Mouse (Mus musculus) CH12.LX (cell line): ENCODE data around the gene Fez1. TPM values are rescaled to one million over a fixed set of nuclear protein-coding genes. Genes with fewer than 3 reads are reported as not detected.

Experiments used
- DNase-seq: peaks from one replicate; pipeline ENCODE4 v3.0.0-alpha.2; 2013; ENCODE audit errors: extremely low read depth
- H3K27ac ChIP-seq: 2 replicates; pipeline ENCODE4 v1.5.1; 2012; ENCODE audit warnings: low read depth, mild to moderate bottlenecking, control low read depth, moderate library complexity; ENCODE audit not compliant: insufficient read depth
- H3K27me3 ChIP-seq: replicated peaks from 2 replicates; pipeline ENCODE3; 2012; ENCODE audit warnings: inconsistent platforms
- H3K36me3 ChIP-seq, 2 experiments: replicated peaks in 1 of 2; 2 replicates each; pipeline versions ENCODE3 to v1.6.1; 2012; ENCODE audit warnings: inconsistent platforms in 1 of 2, low read length in 1 of 2, mild to moderate bottlenecking in 1 of 2, mixed read lengths in 1 of 2, moderate library complexity in 1 of 2; ENCODE audit not compliant: control insufficient read depth in 1 of 2, insufficient read depth in 1 of 2
- H3K4me1 ChIP-seq, 2 experiments: 2 replicates each; pipeline ENCODE4 v1.6.1; 2012; ENCODE audit warnings: inconsistent platforms in 1 of 2, moderate library complexity in 1 of 2; ENCODE audit not compliant: insufficient read depth in 2 of 2, control insufficient read depth in 1 of 2
- H3K4me2 ChIP-seq: 2 replicates; pipeline ENCODE4 v1.6.1; 2012; ENCODE audit warnings: low read depth, mild to moderate bottlenecking, control low read depth; ENCODE audit not compliant: poor library complexity, insufficient read depth, severe bottlenecking
- H3K4me3 ChIP-seq, 3 experiments: fragments of 150-350 bp in 1 of 3; sonication (generic) in 1 of 3; replicated peaks in 1 of 3; 2 replicates each; pipeline versions ENCODE3 to v1.5.1; 2011 to 2012; ENCODE audit warnings: low read depth in 2 of 3, low read length in 2 of 3, mild to moderate bottlenecking in 2 of 3, moderate library complexity in 2 of 3, control low read depth in 1 of 3, improper control_type of control experiment in 1 of 3, inconsistent platforms in 1 of 3, mixed read lengths in 1 of 3; ENCODE audit not compliant: poor library complexity in 1 of 3
- H3K79me2 ChIP-seq: replicated peaks from 2 replicates; pipeline ENCODE4 v1.6.1; 2012; ENCODE audit warnings: mild to moderate bottlenecking, moderate library complexity; ENCODE audit not compliant: control insufficient read depth, poor library complexity, insufficient read depth, severe bottlenecking; ENCODE audit errors: extremely low read depth
- H3K9ac ChIP-seq: 2 replicates; pipeline ENCODE4 v1.6.1; 2012; ENCODE audit warnings: low read depth, mild to moderate bottlenecking, control low read depth, moderate library complexity; ENCODE audit not compliant: insufficient read depth
- H3K9me3 ChIP-seq: replicated peaks from 2 replicates; pipeline ENCODE3; 2012; ENCODE audit warnings: low read length, inconsistent platforms, mixed read lengths
- BHLHE40 ChIP-seq: IDR thresholded peaks from 2 replicates; pipeline ENCODE4 v1.6.1; 2011; ENCODE audit warnings: mild to moderate bottlenecking, low read depth, low read length, improper control_type of control experiment
- CHD1 ChIP-seq: IDR thresholded peaks from 2 replicates; pipeline ENCODE4 v1.6.1; 2012; ENCODE audit warnings: low read depth, low read length, improper control_type of control experiment, inconsistent platforms
- EP300 ChIP-seq: IDR thresholded peaks from 2 replicates; pipeline ENCODE4 v1.6.1; 2011; ENCODE audit warnings: low read length, improper control_type of control experiment
- GABPA ChIP-seq: IDR thresholded peaks from 2 replicates; pipeline ENCODE4 v1.6.1; 2012; ENCODE audit warnings: low read depth, low read length, improper control_type of control experiment, inconsistent platforms; ENCODE audit not compliant: insufficient replicate concordance
- JUN ChIP-seq: IDR thresholded peaks from 2 replicates; pipeline ENCODE4 v1.6.1; 2011; ENCODE audit warnings: low read depth, mild to moderate bottlenecking, low read length, improper control_type of control experiment, moderate library complexity; ENCODE audit not compliant: insufficient read depth
- JUND ChIP-seq: conservative IDR thresholded peaks from 2 replicates; pipeline ENCODE4 v1.6.1; 2011; ENCODE audit warnings: low read depth, low read length, improper control_type of control experiment
- MAFK ChIP-seq: IDR thresholded peaks from 2 replicates; pipeline ENCODE4 v1.6.1; 2011; ENCODE audit warnings: low read length, improper control_type of control experiment; ENCODE audit not compliant: insufficient replicate concordance
- MAX ChIP-seq: IDR thresholded peaks from 2 replicates; pipeline ENCODE4 v1.6.1; 2011; ENCODE audit warnings: low read length, improper control_type of control experiment
- MAZ ChIP-seq: IDR thresholded peaks from 2 replicates; pipeline ENCODE4 v1.6.1; 2012; ENCODE audit warnings: low read depth, mild to moderate bottlenecking, inconsistent platforms, low read length, improper control_type of control experiment, moderate library complexity
- MYC ChIP-seq: IDR thresholded peaks from 2 replicates; pipeline ENCODE4 v1.6.1; 2011; ENCODE audit warnings: low read depth, mild to moderate bottlenecking, improper control_type of control experiment, low read length
- NRF1 ChIP-seq: IDR thresholded peaks from 2 replicates; pipeline ENCODE4 v1.6.1; 2014; ENCODE audit warnings: low read depth, mild to moderate bottlenecking, inconsistent platforms, low read length, improper control_type of control experiment, moderate library complexity
- POLR2AphosphoS2 ChIP-seq: IDR thresholded peaks from 2 replicates; pipeline ENCODE4 v1.6.1; 2011; ENCODE audit warnings: low read depth, low read length, improper control_type of control experiment
- RAD21 ChIP-seq: IDR thresholded peaks from 2 replicates; pipeline ENCODE4 v1.6.1; 2011; ENCODE audit warnings: low read depth, mild to moderate bottlenecking, low read length, improper control_type of control experiment, moderate library complexity
- RCOR1 ChIP-seq: conservative IDR thresholded peaks from 2 replicates; pipeline ENCODE4 v1.6.1; 2012; ENCODE audit warnings: low read depth, mild to moderate bottlenecking, inconsistent platforms, low read length, improper control_type of control experiment
- SIN3A ChIP-seq: IDR thresholded peaks from 2 replicates; pipeline ENCODE4 v1.6.1; 2012; ENCODE audit warnings: low read length, improper control_type of control experiment, inconsistent platforms
- TCF12 ChIP-seq: IDR thresholded peaks from 2 replicates; pipeline ENCODE4 v1.6.1; 2014; ENCODE audit warnings: low read depth, mild to moderate bottlenecking, inconsistent platforms, low read length, improper control_type of control experiment
- UBTF ChIP-seq: IDR thresholded peaks from 2 replicates; pipeline ENCODE4 v1.6.1; 2012; ENCODE audit warnings: low read depth, mild to moderate bottlenecking, inconsistent platforms, low read length, improper control_type of control experiment, moderate library complexity
- ZC3H11A ChIP-seq: IDR thresholded peaks from 2 replicates; pipeline ENCODE4 v1.6.1; 2012; ENCODE audit warnings: low read depth, mild to moderate bottlenecking, inconsistent platforms, low read length, improper control_type of control experiment
- ZMIZ1 ChIP-seq: IDR thresholded peaks from 2 replicates; pipeline ENCODE4 v1.6.1; 2012; ENCODE audit warnings: low read depth, mild to moderate bottlenecking, inconsistent platforms, low read length, improper control_type of control experiment
- ZNF384 ChIP-seq: IDR thresholded peaks from 2 replicates; pipeline ENCODE4 v1.6.1; 2012; ENCODE audit warnings: low read depth, low read length, improper control_type of control experiment, inconsistent platforms
- dilution Hi-C: fragments of 300-500 bp; cut with MboI; formaldehyde crosslinking; loops from 2 replicates; pipeline ENCODE4 v1.14.3; 2020; ENCODE audit warnings: low sequenced_read_pairs; ENCODE audit not compliant: extremely low pct_unique_long_range_greater_than_20kb, extremely low pct_ligation_motif_present
- in situ Hi-C: fragments of 300-500 bp; cut with MboI; formaldehyde crosslinking; loops from 3 replicates; pipeline ENCODE4 v1.14.3; 2019; ENCODE audit warnings: low sequenced_read_pairs, low pct_ligation_motif_present, low pct_unique_long_range_greater_than_20kb, mixed read lengths
- polyA plus RNA-seq: library from polyadenylated mRNA; unstranded; fragments of >175 nt; gene quantifications from 2 replicates; pipeline ENCODE4 v1.2.1, GENCODE M21; 2012; ENCODE audit warnings: low read depth; ENCODE audit not compliant: insufficient read length
- total RNA-seq, 2 experiments: library from RNA; depleted of rRNA; stranded (reverse); fragments of 300-350 nt in 1 of 2; fragments of >200 nt in 1 of 2; gene quantifications; 2 replicates each; pipeline ENCODE4 v1.2.3; 2012 to 2014

The Fez1 gene
- total and polyA plus RNA-seq, 3 experiments: not detected

- no peak overlapping the region for H3K4me3 ChIP-seq
- H3K36me3 ChIP-seq: no peaks in the 10 kb centered on the region
- H3K9me3 ChIP-seq: no peaks in the 10 kb centered on the region
- H3K79me2 ChIP-seq: no peaks in the 10 kb centered on the region
- no peak overlapping the region for H3K27ac ChIP-seq
- 0 out of 4 replicates have a peak, but pooled peaks cover 0 to 4% of the 10 kb centered on the region in 2 experiments for H3K4me1 ChIP-seq
- H3K4me2 ChIP-seq: no peak overlapping the region
- no peak for DNase-seq
- no peak overlapping the region for H3K9ac ChIP-seq
- TF ChIP-seq MAX (no peak), RAD21 (no peak), BHLHE40 (no peak), ZMIZ1 (no peak), ZNF384 (no peak), JUN (no peak), GABPA (no peak), MAZ (no peak), CHD1 (no peak), JUND (no peak)
- dilution Hi-C loops (no loop called here), in situ Hi-C loops (no loop called here)
- peaks cover 9% of the 10 kb centered on the region for H3K27me3 ChIP-seq
Observed at GRCm38 (mm10) chr9:36864862-36865813, 43.5 kb downstream of the Fez1 start.

GRCm38 (mm10) chr9:36868662-36869061 is 47.0 kb downstream of the Fez1 start:
- Histone ChIP-seq H3K27me3 (peaks cover 2% of the 10 kb centered on the region), H3K9me3 (no peaks in the 10 kb centered on the region), H3K4me3 (no peak overlapping the region), H3K36me3 (no peaks in the 10 kb centered on the region), H3K79me2 (no peaks in the 10 kb centered on the region), H3K27ac (no peak overlapping the region), H3K4me2 (no peak overlapping the region), H3K9ac (no peak overlapping the region), H3K4me1 (0 out of 4 replicates have a peak, but pooled peaks cover 0 to 4% of the 10 kb centered on the region in 2 experiments)
- TF ChIP-seq UBTF: no peak
- TF ChIP-seq MAFK: no peak
- TF ChIP-seq NRF1: no peak
- no peak for TF ChIP-seq MYC
- TF ChIP-seq RCOR1: no peak
- TF ChIP-seq POLR2AphosphoS2: no peak
- TF ChIP-seq SIN3A: no peak
- TF ChIP-seq EP300: no peak
- no peak for TF ChIP-seq GABPA
- TF ChIP-seq TCF12: no peak
- TF ChIP-seq ZC3H11A: no peak
- dilution Hi-C loops: no loop called here
- in situ Hi-C loops: no loop called here
- DNase-seq: no peak
